Comparison of ENCODE assay signal across 20 mouse cellular contexts in the genomic region with DNA sequence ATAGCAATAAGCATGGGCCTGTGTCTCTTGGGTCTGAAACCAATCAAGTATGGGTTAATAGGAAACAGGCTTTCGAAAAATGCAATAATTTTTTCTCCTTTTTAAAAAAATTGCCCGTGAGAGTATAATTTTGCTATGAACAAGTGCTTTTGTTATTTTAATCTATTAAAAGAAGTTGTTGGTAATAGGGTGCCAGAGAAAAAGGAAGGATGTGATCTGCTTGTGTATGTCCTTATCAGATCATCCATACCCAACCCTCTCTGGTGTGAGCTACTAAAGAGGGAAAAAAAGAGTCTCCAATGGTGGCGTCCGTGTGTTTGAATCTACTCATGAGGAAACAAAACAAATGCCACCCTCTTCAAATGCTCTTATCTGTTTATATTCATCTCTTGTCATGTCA.
DNase-seq lines count a peak whose midpoint lies in the region; ATAC-seq lines count a peak whose summit lies in the region.
"Had no signal": no experiment of that assay in that cellular context is flagged by ENCODE, and none has a peak within 500 bp of the region (broad histone marks: within the 10 kb centered on the region; RNA-seq: fewer than 3 reads in every experiment).

No protein-coding gene starts in this region.

- ATAC-seq in common myeloid progenitor, adult 5-6 weeks (replicated peaks; ENCODE audit: low read depth, poor library complexity, severe bottlenecking): 0 out of 2 replicates have a peak, but pooled peaks have one; percentile 33
- ATAC-seq: activated CD4-positive, CD25-positive, alpha-beta regulatory T cell, adult 4 months; CD4-positive, CD25-positive, alpha-beta regulatory T cell, adult 4 months; forebrain, embryonic 14.5 days; forebrain, embryonic 16.5 days; Patski had no signal

- peak; percentile 9 for DNase-seq in retina, postnatal 1 day
- no peak for DNase-seq in retina, embryonic 14.5 days (ENCODE audit: low spot score)
- DNase-seq in heart, adult 11 months: no peak
- no peak for DNase-seq in lung, postnatal 10 days
- DNase-seq: adrenal gland, adult 8-10 months; adrenal gland, postnatal 14 days; adrenal gland, postnatal 36 days; B cell, adult 2 months; cerebellum, adult 11-12 months; cerebellum, adult 2 months; cerebellum, adult 9-10 months; cerebellum, postnatal 10 days; cerebellum, postnatal 25 days; embryo, embryonic 11 days had no signal
